In genomic region chr8:79561269-79562063, GRCm38 (mm10) we compare ENCODE assay signal across 10 mouse cellular contexts.
A peak's percentile ranks its signal among the peaks of the same experiment; 100 is the strongest.
DNase-seq lines count a peak whose midpoint lies in the region; ATAC-seq and TF ChIP-seq lines count a peak whose summit lies in the region.
"Had no signal": no experiment of that assay in that cellular context is flagged by ENCODE, and none has a peak within 500 bp of the region (broad histone marks: within the 10 kb centered on the region; RNA-seq: fewer than 3 reads in every experiment).

No protein-coding gene starts in this region.

- DNase-seq in forebrain, postnatal 0 days, result no peak
- no peak for DNase-seq in forebrain, embryonic 10.5 days (ENCODE audit: extremely low spot score, low spot score)
- no peak for DNase-seq in lung, postnatal 4 days
- DNase-seq in heart, postnatal 14 days, result peak; percentile 5 to 31
- DNase-seq in embryo, embryonic 11 days, result no peak
- DNase-seq in retina, embryonic 14.5 days (ENCODE audit: low spot score), result no peak
- DNase-seq: liver, embryonic 13.5 days had no signal

- WGBS in forebrain, postnatal 0 days, result 61% methylated on average over 9 of the region's 9 CpGs
- 82% methylated on average over 9 of the region's 9 CpGs for WGBS in forebrain, embryonic 10.5 days
- WGBS in lung, embryonic 16.5 days, result 60% methylated on average over 9 of the region's 9 CpGs
- 60% methylated on average over 9 of the region's 9 CpGs for WGBS in stomach, embryonic 14.5 days

- H3K9ac ChIP-seq in forebrain, postnatal 0 days, result peak overlapping the region; percentile 11; the same call in 1 of the 2 replicates
- no peak overlapping the region for H3K9ac ChIP-seq in lung, embryonic 16.5 days (ENCODE audit: low read length)
- H3K9ac ChIP-seq in stomach, embryonic 14.5 days (replicated peaks; ENCODE audit: low read depth, low read length), result no peak overlapping the region
- H3K9ac ChIP-seq: liver, embryonic 13.5 days had no signal

- no peaks in the 10 kb centered on the region for H3K27me3 ChIP-seq in forebrain, postnatal 0 days (ENCODE audit: insufficient read depth, low read length)
- H3K27me3 ChIP-seq in forebrain, embryonic 10.5 days (ENCODE audit: poor library complexity, severe bottlenecking), result no peaks in the 10 kb centered on the region
- H3K27me3 ChIP-seq in lung, embryonic 16.5 days (ENCODE audit: control insufficient read depth, insufficient read depth, low read depth, low read length), result no peaks in the 10 kb centered on the region
- H3K27me3 ChIP-seq in stomach, embryonic 14.5 days (ENCODE audit: control insufficient read depth, insufficient read depth, low read length), result no peaks in the 10 kb centered on the region
- H3K27me3 ChIP-seq: liver, embryonic 13.5 days had no signal

- no peak for ATAC-seq in forebrain, postnatal 0 days
- 0 out of 2 replicates have a peak, but pooled peaks have one; percentile 7 for ATAC-seq in lung, embryonic 16.5 days (ENCODE audit: low read depth)
- no peak for ATAC-seq in stomach, embryonic 14.5 days (ENCODE audit: insufficient number of reproducible peaks, insufficient read depth, low FRiP score, low read depth)

- no peak overlapping the region for H3K4me2 ChIP-seq in forebrain, postnatal 0 days (ENCODE audit: low read depth)
- no peak overlapping the region for H3K4me2 ChIP-seq in lung, embryonic 16.5 days (ENCODE audit: low read depth, low read length)
- no peak overlapping the region; the same call in 1 of the 2 replicates for H3K4me2 ChIP-seq in stomach, embryonic 14.5 days (replicated peaks; ENCODE audit: low read depth, low read length)
- H3K4me2 ChIP-seq: liver, embryonic 13.5 days had no signal

- no peak overlapping the region for H3K27ac ChIP-seq in forebrain, postnatal 0 days (ENCODE audit: low read depth, low read length)
- H3K27ac ChIP-seq in forebrain, embryonic 10.5 days, result no peak overlapping the region
- H3K27ac ChIP-seq in lung, embryonic 16.5 days (ENCODE audit: low read length), result peak overlapping the region; percentile 17; the same call in 1 of the 2 replicates
- peak overlapping the region; percentile 68 for H3K27ac ChIP-seq in stomach, embryonic 14.5 days (ENCODE audit: low read length)
- H3K27ac ChIP-seq: layer of hippocampus, adult 2 months; liver, embryonic 13.5 days had no signal

- intact Hi-C loops in heart, postnatal 14 days (cut with DNase I), result loop anchor here (1.0 to 5.0 kb wide), 3 partner anchors 64 to 265 kb away; partner anchors contain the start of gene Smad1

- no peaks in the 10 kb centered on the region for H3K36me3 ChIP-seq in forebrain, postnatal 0 days (ENCODE audit: insufficient read depth)
- no peaks in the 10 kb centered on the region for H3K36me3 ChIP-seq in forebrain, embryonic 10.5 days (replicated peaks)
- H3K36me3 ChIP-seq in lung, embryonic 16.5 days (ENCODE audit: control insufficient read depth, insufficient read depth, low read length), result no peaks in the 10 kb centered on the region
- H3K36me3 ChIP-seq in stomach, embryonic 14.5 days (ENCODE audit: control insufficient read depth, insufficient read depth, low read length), result no peaks in the 10 kb centered on the region
- H3K36me3 ChIP-seq: liver, embryonic 13.5 days had no signal

- no peaks in the 10 kb centered on the region for H3K4me1 ChIP-seq in forebrain, postnatal 0 days (ENCODE audit: insufficient read depth)
- H3K4me1 ChIP-seq in forebrain, embryonic 10.5 days, result peaks cover 8% of the 10 kb centered on the region
- H3K4me1 ChIP-seq in lung, embryonic 16.5 days (replicated peaks; ENCODE audit: control insufficient read depth, insufficient read depth, low read length), result no peaks in the 10 kb centered on the region
- no peaks in the 10 kb centered on the region for H3K4me1 ChIP-seq in stomach, embryonic 14.5 days (ENCODE audit: control insufficient read depth, insufficient read depth, low read length)
- H3K4me1 ChIP-seq: liver, embryonic 13.5 days had no signal

- H3K9me3 ChIP-seq in forebrain, postnatal 0 days (ENCODE audit: low read length), result no peaks in the 10 kb centered on the region
- H3K9me3 ChIP-seq in forebrain, embryonic 10.5 days, result no peaks in the 10 kb centered on the region
- H3K9me3 ChIP-seq in lung, embryonic 16.5 days (ENCODE audit: control insufficient read depth, low read length), result no peaks in the 10 kb centered on the region
- no peaks in the 10 kb centered on the region for H3K9me3 ChIP-seq in stomach, embryonic 14.5 days (ENCODE audit: control insufficient read depth, low read depth, low read length)
- H3K9me3 ChIP-seq: liver, embryonic 13.5 days had no signal

- no peak overlapping the region for H3K4me3 ChIP-seq in forebrain, postnatal 0 days (ENCODE audit: low read depth, low read length)
- H3K4me3 ChIP-seq in forebrain, embryonic 10.5 days, result no peak overlapping the region
- no peak overlapping the region for H3K4me3 ChIP-seq in lung, embryonic 16.5 days (ENCODE audit: low read length)
- no peak overlapping the region for H3K4me3 ChIP-seq in stomach, embryonic 14.5 days (ENCODE audit: low read depth, low read length)
- H3K4me3 ChIP-seq: layer of hippocampus, adult 2 months; liver, embryonic 13.5 days had no signal

- TF ChIP-seq CTCF in forebrain, postnatal 0 days (IDR thresholded peaks at IDR 0.05; ENCODE audit: low read depth), result no peak

Comparison
In these comparisons a context has a peak if more than half of its experiments do, and no peak if none do; other contexts are left out.
1. DNase-seq: peak in heart, postnatal 14 days (2 of 2); none in forebrain, postnatal 0 days (single experiment), forebrain, embryonic 10.5 days (single experiment), lung, postnatal 4 days (0 of 2), embryo, embryonic 11 days (single experiment) and retina, embryonic 14.5 days (single experiment).
2. H3K27ac ChIP-seq: peak in lung, embryonic 16.5 days (single experiment) and stomach, embryonic 14.5 days (single experiment); none in forebrain, postnatal 0 days (single experiment) and forebrain, embryonic 10.5 days (single experiment).